Mouse (Mus musculus): ENCODE data around the gene Apeh. TPM values are rescaled to one million over a fixed set of nuclear protein-coding genes. Genes with fewer than 3 reads are reported as not detected.
"Not testable (repeated sequence)": the region's sequence is repeated elsewhere in the genome, so short reads cannot be mapped to it uniquely, and the experiment has no call there.

Gene Apeh
- 100 to 1,000 TPM; 104 to 125 (median 109) TPM for total RNA-seq (2022)

GRCm38 (mm10) chr9:108094184-108094941 lies at the start of gene Apeh:
Gene Apeh (minus strand): TSS chr9:108094606.
- DNase-seq: peak; percentile 94

- no peak for DNase-seq
Measured at GRCm38 (mm10) chr9:108143470-108143869, 49.1 kb upstream of the Apeh start.

GRCm38 (mm10) chr9:108141387-108141786 lies 47.0 kb upstream of the Apeh start:
- no peak for DNase-seq

- no peak for DNase-seq
Measured at GRCm38 (mm10) chr9:108139963-108140695, 45.7 kb upstream of the Apeh start.

DNA sequence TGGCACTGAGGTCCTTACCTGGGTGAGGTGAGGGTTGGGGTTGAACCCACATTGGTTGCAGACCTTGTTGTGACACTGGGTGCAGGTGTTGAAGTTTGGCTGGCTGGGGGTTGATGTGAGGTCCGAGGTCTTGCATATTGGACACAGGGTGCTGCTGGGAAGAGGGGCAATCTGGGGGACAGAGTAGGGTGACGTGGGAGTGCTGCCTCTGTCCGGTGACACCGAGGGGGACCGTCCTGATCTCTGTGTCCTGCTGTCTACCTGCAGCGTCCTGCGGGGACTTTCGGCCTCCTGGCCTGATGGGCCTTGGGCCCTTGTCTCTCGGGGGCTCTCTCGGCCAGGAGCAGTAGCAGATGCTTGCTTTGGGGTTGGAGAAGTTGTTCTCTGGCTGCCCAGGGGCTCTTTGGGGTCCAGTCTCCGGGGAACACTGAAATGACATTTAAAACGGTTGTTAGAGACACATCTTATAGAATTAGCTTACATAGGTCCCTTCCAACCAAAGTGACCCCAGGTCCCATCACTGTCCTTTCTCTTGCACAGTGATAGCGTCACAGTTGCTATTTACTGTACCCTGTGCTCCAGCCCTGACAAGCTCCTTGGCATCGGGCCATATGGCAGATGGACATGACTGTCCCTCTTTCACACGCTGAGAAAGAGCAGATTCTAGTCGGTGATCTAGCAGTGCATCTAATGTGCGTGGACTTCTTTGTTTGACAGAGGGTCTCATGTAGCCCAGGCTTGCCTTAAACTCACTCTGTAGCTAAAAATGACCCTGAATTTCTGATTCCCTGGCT lies 45.0 kb upstream of the Apeh start:
- no peak for DNase-seq

- no peak for DNase-seq
Measured at GRCm38 (mm10) chr9:108138118-108138517, 43.7 kb upstream of the Apeh start.

GRCm38 (mm10) chr9:108137523-108137922 lies 43.1 kb upstream of the Apeh start:
- no peak for DNase-seq

DNA sequence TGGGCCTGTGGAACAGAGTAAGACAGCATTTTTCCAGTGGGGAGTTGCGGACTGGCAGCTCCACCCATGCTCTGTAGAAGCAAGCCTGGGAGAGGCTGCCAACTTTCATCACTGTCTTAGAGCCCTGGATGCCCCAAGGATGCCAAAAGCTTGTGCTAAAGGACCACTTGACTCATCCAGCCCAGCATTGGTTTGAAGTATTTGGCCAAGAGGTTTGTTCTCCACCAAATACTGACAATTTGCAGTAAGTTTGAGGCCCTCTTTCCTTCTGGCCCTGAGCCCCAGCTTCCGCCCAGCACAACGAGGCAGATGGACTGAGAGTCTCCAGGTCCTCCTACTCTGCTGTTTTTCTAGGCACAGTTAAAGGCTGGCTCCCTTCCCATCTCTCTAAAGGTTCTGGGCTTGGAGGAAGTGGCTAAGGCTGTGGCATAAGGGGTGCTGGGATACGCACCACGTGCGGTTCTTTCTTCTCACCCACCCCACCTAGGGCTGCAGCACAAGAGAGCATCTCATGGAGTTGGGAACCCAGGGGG lies 42.6 kb upstream of the Apeh start:
- no peak for DNase-seq

GRCm38 (mm10) chr9:108136225-108136624 lies 41.8 kb upstream of the Apeh start:
- no peak for DNase-seq

DNA sequence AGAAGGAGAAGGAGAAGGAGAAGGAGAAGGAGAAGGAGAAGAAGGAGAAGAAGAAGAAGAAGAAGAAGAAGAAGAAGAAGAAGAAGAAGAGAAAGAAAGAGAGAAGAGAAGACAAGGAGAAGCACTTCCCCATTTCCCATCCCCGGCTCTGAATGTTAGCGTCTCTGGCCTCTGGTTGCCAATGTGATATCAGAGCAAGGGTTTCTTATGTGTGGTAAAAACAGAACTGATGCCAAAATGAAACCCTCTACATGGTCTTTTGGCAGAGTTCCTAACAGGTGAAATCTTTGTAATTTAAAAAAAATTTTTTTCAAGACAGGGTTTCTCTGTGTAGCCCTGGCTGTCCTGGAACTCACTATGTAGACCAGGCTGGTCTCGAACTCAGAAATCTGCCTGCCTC lies 41.3 kb upstream of the Apeh start:
- DNase-seq: not testable (repeated sequence)

DNA sequence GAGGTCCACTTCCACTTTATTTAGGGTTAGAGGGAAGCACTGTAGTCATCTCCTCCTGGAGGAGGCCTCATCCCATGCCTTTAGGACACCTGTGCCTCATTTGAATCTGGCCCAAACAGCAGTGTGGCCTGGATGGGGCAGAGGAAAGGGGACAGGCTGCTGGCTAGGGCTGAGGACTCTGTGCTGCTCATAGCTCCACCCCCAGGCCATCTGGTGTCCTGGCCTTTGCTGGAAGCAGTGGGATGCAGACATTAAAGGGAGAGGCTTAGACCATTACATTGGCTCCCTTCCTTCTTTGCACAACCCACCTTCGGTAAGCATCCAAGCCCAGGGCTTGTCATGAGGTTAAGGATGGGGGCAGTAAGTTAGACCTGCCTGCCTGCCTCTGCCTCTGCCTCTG lies 39.1 kb upstream of the Apeh start:
- DNase-seq: no peak

- no peak for DNase-seq
Measured at GRCm38 (mm10) chr9:108132373-108132772, 38.0 kb upstream of the Apeh start.

- DNase-seq: no peak
Measured at GRCm38 (mm10) chr9:108131502-108131901, 37.1 kb upstream of the Apeh start.

- no peak for DNase-seq
Measured at GRCm38 (mm10) chr9:108129042-108129948, 34.9 kb upstream of the Apeh start.

GRCm38 (mm10) chr9:108128248-108128647 lies 33.8 kb upstream of the Apeh start:
- DNase-seq: no peak

- DNase-seq: no peak
Measured at GRCm38 (mm10) chr9:108126436-108127180, 32.2 kb upstream of the Apeh start.

GRCm38 (mm10) chr9:108125731-108126130 lies 31.3 kb upstream of the Apeh start:
- no peak for DNase-seq

GRCm38 (mm10) chr9:108123916-108124315 lies 29.5 kb upstream of the Apeh start:
- DNase-seq: no peak

GRCm38 (mm10) chr9:108121170-108121969 lies 27.0 kb upstream of the Apeh start:
- peak; percentile 85 for DNase-seq

DNA sequence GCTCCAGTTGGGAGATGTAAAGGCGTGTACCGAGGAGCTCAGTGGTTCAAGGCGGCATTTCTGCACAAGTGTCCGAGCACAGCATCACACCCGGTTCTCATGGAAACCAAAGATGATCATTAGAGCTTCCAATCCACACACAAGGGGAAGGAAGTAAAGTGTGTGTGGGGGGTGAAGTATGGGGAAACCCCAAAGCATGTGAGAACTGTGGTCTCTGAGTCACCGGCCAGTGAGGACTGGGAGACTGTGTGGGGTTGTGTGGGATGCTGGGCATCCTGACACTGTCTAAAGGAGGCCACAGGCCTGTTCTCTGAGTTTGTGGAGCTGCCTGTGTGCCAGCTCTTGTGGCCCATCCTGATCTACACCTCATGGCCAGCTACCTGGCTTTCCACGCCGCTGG lies 26.3 kb upstream of the Apeh start:
- no peak for DNase-seq
